Mouse (Mus musculus): Measurements from ENCODE around the gene Slc15a1. TPM values are rescaled to one million over a fixed set of nuclear protein-coding genes. Genes with fewer than 3 reads are reported as not detected.

The Slc15a1 gene
- 66.9 and 341 TPM in 2 replicates for polyA plus RNA-seq (2012; rRNA removed)

DNA sequence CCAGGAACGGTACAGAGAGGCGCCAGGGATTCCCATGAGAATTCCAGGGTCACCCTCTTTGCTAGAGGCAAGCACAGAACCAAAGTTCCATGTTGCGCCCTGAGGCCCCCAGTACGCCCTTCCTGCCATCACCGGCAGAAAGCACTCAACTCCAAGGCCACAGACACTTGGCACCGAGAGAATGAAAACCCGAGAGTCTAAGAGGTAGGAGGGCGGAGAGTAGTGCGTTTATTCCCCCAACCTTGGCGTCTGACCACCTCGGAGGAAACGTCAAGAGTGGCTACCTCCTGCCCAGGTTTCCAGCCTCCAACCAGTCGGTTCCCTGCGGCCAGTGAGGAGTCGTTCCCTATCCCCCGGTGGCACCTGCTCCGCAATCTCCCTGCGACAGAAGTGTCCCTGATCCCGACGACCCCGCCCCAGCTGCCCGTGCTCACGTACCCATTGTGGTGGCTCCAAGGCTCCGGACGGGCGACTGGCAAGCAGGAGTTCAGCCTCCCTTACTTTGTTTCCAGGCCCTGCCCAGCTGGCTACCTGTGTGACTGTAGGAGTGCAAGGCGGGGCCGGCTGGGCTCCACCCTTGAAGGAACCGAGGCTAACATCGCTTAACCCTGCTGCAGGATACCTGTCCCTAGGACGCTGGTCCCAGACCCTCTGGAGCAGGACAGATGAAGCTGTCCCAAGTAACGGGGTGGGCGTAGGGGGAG is at the start of gene Slc15a1:
Gene Slc15a1, minus strand, starts transcription at position 472 of the 704 bp plus-strand sequence.
- no peak for DNase-seq (ENCODE audit: low read depth, low spot score)
- 15% methylated on average over 33 of the region's 33 CpGs for WGBS

DNA sequence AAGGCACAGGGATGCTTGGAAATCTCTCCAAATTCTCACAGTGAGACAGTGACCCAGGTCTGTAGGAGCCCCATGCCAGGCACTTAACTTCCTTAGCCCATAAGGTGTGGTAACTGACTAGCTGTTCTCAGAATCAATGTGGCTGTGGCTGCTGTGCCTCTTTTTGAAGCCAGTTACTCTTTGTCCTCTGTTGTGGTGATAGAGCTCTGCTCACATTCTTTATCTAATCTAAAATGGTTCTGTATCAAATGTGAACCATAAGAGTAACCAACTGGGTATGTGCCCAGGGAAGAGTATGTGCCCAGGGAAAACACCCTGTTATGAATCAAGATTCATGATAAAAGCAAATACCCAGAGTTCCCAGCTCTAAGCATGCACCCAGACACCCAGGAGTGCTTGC is 48.7 kb upstream of the Slc15a1 start:
- DNase-seq (ENCODE audit: low read depth, low spot score), result no peak

DNA sequence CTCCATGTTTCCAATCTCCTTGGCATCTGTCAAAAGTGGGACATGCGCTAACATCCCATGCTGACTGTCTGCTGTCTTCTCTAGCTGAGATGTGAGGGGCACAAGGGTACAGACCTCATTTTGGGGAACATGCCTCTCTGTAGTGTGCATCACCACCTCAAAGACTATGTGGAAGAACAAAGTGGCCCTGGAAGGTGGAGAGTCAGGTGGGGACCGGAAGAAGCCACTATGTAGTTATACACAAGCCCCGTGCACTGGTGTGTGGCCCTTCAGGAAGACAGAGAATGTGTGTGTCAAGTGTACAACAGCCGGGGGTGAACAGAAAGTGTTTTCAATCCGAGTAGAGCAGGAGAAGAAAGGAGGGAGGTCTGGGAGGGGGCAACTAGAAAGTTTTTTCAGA is 47.5 kb upstream of the Slc15a1 start:
- 94% methylated on average over 5 of the region's 5 CpGs for WGBS
- DNase-seq (ENCODE audit: low read depth, low spot score), result no peak

DNA sequence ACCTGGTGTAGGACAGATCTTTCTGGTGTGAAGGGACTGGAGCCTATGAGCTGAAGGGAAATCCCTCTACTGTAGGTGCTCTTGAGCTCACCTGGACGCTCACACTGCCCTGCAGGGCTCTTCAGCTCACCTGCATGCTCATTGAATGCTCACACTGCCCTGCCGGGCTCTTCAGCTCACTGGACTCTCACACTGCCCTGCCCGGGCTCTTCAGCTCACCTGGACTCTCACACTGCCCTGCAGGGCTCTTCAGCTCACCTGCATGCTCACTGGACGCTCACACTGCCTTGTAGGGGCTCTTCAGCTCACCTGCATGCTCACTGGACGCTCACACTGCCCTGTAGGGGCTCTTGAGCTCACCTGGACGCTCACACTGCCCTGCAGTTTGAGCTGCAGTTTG is 44.8 kb upstream of the Slc15a1 start:
- no peak for DNase-seq (ENCODE audit: low read depth, low spot score)
- 95% methylated on average over 6 of the region's 6 CpGs for WGBS

DNA sequence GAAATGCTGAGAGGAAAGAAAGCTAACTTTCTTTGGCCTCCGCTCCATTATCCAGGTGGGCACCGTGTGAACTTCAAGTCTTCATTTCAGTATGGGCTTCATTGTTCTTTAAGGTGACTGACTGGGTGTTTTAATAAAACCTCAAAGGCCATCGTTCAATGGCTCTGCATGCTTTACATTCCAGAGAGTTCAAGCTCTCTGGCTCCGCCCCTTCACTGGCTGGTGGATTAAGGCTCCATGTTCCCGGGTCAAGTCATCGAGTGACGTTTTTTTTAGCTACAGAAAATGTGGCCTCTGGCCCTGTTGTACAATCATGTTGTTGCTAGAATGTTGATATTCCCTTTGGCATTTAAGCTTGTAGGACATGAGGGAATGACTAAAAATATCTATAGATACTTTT is 42.7 kb upstream of the Slc15a1 start:
- DNase-seq (ENCODE audit: low read depth, low spot score), result no peak
- WGBS, result 73% methylated on average over 7 of the region's 7 CpGs

DNA sequence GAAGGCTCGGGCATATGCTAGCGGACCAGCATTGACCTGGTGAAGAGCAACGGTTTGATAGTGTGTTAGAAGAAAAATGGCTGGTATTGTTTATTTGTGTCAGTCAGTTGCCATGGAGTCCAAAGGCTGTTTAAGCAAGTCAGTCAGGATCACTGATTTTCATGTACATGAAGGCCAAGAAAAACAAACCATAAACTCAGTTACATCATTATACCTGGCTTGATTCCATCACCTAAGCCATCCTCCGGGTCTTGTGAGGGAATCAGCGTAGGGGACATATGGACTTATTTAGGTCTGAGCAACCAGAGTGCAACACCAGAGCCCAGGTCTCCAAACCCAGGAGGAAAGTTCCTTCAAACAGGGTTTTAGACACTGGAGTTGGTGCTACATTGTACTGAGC is 41.6 kb upstream of the Slc15a1 start:
- WGBS, result 18% methylated on average over 5 of the region's 5 CpGs
- DNase-seq (ENCODE audit: low read depth, low spot score), result no peak

DNA sequence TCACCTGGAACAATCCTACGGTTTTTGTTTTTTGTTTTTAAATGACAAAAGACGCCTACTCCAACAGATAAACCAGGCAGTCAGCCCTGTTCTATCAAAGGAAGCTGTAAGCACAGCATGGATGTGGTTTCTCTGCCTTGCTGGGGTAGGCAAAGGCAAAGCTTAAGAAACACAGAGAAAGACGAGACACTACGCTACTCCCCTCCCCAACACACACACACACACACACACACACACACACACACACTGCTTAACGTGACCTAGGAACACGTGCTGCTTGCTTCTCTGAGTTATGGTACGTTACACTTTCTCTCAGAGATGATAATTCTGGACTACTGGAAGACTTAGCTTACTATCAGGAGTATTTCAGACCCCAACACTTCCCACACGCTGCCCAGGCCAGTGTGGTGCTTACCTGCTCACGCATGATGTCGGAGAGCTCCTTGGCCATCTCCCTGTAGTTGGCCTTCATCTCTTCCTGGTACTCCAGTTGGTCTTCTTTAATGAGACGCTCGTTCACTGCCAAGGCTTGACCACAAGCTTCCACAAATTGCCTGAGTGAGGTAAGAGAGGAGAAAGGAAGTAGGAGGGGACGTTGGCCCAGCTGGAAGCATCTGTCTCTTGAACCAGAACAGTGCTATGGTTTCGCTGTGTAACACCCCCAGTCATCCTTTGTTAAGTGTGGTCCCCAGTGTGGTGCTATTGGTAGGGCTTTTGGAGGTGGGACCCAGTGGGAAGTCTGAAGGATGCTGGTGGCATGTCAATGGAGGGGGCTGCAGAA is 40.7 kb upstream of the Slc15a1 start:
- no peak for DNase-seq (ENCODE audit: low read depth, low spot score)
- 90% methylated on average over 14 of the region's 14 CpGs for WGBS

DNA sequence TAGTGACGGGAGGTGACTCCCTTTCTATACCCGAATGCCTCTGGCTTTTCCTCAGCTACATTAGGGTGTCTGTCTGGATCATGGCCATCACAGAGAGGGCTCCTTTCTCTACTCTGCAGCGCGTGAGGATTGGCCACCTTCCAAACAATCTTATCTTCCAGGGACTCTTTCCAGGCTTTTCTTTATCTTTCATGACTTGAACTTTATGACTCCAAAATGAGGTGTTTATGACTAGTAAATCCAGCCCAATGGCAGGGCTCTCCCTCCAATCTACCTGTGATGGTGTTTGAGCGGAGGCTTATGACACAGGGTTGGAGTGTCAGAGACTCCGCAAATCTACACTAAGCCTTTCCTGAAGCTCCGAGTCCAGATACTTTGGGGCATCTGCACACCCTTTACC is 36.2 kb upstream of the Slc15a1 start:
- WGBS, result 30% methylated on average over 7 of the region's 7 CpGs
- peak; percentile 29 for DNase-seq (ENCODE audit: low read depth, low spot score)

DNA sequence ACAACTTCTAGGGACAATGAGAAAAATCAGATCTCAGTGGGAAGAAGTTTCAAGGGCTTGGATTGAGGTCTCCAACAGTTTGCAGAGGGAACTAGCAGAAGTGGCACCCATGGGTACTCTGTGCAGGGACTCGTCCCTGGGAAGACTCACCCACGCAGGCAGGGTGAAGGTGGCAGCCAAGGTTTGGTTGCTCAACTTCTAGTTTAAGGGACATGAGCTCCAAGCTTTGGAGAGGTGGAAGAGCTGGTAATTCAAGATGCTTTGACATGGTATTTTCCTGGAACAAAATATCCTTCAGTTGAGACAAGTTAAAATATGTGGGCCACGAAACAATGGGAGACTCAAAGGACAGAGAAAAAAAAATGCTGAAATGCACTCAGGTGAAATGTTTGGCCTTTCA is 29.4 kb upstream of the Slc15a1 start:
- 87% methylated on average over 3 of the region's 3 CpGs for WGBS
- DNase-seq (ENCODE audit: low read depth, low spot score), result no peak

DNA sequence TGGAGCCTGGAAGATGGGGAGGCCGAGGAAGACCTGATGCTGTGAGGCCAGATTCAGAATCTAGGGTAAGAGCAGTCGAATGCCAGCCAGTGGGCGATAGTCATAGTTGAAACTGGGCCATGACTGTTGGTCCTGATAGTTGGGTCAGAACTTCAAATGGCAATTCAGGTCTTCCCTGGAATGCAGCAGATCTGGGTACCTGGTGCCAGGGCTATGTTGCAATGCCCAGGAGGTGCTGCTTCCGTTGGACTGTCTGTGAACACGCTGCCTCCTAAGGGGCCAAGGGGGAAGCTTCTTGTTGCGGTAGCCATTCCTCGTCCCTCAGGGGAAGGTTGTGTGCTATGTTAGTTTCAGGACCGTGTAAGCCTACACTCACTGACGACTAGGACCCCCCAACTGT is 25.8 kb upstream of the Slc15a1 start:
- no peak for DNase-seq (ENCODE audit: low read depth, low spot score)
- WGBS, result 82% methylated on average over 9 of the region's 9 CpGs

DNA sequence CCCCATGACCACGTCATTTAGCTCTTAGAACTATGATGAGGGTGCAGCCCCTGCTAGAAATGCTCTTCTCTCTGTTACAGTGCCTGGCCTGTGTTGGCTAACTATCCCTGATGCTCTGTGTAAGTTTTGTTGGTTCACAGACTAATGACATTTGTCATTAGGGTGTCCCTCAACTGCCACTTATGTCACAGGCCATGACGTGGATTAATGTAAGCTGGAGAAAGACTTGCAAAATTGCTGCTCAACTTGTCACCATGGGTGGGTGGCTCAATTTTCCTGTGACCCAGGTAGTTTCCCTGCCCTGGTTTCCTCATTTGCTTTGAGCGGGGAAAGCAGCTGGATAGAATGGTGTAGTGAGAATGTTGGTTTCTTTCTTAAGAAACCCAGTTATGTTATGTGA is 22.8 kb upstream of the Slc15a1 start:
- WGBS, result 82% methylated on average over 3 of the region's 3 CpGs
- DNase-seq (ENCODE audit: low read depth, low spot score), result no peak

DNA sequence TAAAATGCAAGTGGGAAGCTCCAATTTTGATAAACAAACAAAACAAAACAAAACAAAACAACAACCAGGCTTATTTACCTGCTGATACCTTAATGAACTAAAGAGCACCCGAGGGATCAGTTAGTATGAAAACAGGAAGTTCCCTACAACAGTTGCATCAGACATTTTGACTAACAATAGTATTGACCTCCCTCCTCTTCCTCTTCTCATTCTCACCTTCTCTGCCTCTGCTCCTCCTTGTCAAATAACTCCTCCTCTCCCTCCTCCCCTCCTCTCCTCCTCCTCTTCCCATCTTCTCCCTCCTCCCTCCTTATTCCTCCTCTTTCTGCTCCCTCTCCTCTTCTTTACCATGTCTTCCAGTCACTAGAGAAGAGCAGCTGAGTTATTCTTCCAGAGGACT is 22.1 kb upstream of the Slc15a1 start:
- no peak for DNase-seq (ENCODE audit: low read depth, low spot score)
- 54% methylated on average over 1 of the region's 1 CpGs for WGBS

DNA sequence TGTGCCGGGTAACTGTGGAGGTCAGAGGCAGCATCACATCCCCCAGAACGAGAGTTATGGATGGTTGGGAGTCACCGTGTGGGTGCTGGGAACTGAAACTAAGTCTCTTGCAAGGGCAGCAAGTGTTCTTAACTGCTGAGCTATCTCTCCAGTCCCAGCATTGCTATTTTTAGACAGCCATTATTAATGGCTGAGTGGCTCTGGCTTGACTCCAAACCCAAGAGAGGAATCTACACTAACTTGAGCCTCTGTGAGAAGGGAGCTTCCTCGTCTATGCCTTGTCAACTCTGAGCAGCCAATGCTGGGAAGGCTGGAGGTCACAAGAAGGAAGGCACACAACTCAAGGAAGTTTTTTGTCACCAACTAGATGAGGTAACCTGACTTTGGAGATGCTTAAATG is 16.7 kb upstream of the Slc15a1 start:
- DNase-seq (ENCODE audit: low read depth, low spot score), result no peak
- WGBS, result 51% methylated on average over 4 of the region's 4 CpGs

DNA sequence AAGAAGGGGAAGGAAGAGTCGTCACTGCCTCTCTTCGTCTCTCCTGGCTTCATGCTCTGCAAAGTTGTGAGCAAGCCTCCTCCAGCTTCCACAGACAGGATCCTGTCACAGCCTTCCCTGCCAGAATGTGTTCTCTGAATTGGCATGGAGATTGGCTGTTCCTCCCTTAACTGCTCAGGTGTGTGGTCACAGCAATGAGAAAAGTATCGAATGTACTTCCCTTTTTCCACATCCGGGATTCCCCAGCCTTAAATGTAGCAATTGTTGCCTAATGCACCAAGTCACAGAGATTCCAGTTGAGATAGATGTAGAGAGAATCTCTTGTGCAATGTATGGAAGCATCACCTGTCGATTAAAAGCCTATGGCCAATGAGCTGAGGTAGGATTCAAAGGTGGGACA is 11.8 kb upstream of the Slc15a1 start:
- DNase-seq (ENCODE audit: low read depth, low spot score), result no peak
- WGBS, result 75% methylated on average over 5 of the region's 5 CpGs

DNA sequence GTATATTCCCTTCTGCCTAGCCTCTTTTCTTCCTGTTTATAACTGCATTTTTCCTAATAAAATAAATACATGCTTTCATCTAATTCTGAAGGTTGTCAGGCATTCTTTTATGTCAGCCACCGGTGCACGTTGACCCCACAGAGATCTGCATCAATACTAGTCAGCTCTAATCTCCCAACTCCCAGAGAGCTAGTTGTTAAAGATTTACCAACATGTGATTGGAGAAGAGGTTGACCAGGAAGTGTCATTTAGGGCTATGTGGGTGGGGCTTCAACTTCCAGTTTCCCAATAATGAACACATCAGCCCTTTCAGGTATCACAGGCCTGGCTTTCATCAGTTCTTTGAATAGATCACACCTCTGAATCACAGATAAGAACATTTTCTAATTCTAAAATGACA is 3.9 kb upstream of the Slc15a1 start:
- 30% methylated on average over 2 of the region's 2 CpGs for WGBS
- DNase-seq (ENCODE audit: low read depth, low spot score), result no peak

DNA sequence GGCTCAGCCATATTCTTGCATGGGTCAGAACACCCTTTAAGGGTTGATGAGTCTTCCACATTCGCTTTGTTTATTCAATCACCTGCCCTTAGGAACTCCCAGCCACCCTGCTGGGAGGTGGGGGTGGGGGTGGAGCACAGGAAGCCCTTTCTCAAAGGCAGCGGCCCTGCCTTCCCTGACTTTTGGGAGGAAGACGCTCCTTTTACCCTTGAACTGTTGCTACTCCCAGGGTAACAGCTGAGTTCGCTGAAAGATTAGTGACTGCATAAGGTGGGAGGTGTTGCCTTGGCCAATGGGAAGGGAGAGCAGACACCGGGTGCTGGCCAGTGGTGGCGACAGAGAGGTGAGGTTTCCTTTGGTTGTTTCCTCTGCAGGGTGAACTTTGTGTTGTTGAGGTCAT is 1.3 kb upstream of the Slc15a1 start:
- WGBS, result 40% methylated on average over 6 of the region's 6 CpGs
- DNase-seq (ENCODE audit: low read depth, low spot score), result no peak

DNA sequence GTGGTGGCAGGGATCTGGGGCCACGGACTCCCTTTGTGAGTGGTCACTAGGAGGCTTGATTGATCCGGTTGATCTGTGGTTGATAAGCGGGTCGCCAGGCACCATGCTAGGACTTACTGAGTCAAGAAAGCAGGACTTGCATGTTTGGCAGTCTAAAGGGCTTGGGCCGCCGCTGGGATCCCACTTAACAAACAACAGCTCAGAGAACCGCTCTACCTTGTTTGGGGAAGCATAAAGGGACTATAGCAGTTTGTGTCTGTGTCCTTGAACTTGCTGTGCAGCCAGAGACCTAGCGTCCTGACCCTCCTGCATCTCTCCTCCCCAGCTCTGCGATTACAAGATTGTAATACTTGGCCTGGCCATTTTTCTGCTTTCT is 421 bp upstream of the Slc15a1 start:
- 44% methylated on average over 9 of the region's 9 CpGs for WGBS
- DNase-seq (ENCODE audit: low read depth, low spot score), result no peak

DNA sequence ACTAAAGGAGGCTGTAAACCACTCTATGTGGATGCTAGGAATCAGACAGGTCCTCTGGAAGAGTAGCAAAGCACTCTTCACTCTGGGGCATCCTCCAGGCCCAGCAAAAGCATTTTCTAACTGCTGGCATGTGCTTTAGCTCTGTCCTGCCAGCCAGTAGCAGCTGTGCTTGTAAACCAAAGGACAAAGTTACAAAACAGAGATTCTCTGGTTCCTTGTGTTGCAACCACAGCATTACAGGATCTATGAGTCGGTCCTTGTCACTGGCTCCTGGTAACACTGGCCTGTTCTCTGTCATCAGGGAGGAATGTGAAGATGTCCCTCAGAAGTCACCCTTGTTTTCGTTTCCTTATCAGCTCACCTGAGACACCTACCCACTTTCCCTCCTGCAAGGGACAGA is 4.5 kb downstream of the Slc15a1 start:
- DNase-seq (ENCODE audit: low read depth, low spot score), result no peak
- 59% methylated on average over 2 of the region's 2 CpGs for WGBS

DNA sequence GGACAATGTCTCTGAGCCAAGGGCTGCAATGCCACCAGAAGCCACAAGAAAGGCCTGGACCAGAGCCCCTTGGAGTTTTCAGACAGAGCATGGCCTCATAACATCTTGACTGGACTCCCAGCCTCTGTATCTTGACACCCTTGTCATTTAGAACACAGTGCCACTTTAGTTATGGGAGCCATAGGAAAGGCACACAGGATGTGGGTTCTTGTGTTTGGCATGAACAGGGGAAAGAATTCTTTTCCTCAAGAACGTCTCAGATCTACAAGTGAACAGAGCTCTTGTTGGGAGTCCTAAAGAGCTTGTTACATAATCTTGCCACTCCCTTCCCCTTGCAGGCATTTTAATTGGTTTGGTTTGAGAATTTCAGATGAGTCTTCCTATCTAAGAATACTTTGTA is 5.3 kb downstream of the Slc15a1 start:
- 29% methylated on average over 1 of the region's 1 CpGs for WGBS
- DNase-seq (ENCODE audit: low read depth, low spot score), result no peak

DNA sequence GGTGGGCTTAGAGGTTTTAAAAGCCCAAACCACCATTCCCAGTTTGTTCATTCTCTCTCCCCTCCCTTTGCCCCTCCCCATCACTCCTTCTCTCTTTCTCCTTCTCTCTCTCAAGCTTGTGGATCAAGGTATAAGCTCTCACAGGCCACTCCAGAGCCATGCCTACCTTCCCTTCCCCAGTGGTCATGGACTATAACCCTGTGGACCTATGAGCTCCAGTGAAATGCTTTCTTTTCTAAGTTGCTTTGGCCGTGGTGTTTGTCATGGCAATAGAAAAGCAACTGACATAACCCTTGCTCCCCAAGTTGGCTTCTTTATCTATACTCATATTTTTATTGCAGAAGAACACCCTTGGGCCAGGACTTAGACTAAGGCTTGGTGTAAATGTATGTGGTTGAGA is 7.3 kb downstream of the Slc15a1 start:
- WGBS, result 46% methylated on average over 1 of the region's 1 CpGs
- no peak for DNase-seq (ENCODE audit: low read depth, low spot score)

DNA sequence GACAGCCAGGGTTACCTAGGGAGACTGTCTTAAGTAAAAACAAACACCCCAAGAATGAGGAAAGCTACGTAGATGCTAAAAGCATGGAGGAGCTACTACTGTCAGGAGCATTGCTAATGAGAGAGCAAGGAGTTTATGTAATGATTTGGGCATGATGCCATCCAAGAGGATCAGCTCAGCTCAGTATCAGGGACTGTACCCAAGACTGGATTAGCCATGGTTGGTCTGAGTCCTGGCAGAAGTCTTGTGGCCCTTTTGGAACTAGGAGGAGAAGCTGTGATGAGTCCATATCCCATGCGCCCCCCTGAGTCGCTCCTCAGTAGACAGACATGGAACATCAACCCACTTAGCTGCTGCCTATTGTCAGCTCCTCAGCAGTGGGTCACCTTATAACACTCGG is 9.3 kb downstream of the Slc15a1 start:
- WGBS, result 90% methylated on average over 4 of the region's 4 CpGs
- no peak for DNase-seq (ENCODE audit: low read depth, low spot score)

DNA sequence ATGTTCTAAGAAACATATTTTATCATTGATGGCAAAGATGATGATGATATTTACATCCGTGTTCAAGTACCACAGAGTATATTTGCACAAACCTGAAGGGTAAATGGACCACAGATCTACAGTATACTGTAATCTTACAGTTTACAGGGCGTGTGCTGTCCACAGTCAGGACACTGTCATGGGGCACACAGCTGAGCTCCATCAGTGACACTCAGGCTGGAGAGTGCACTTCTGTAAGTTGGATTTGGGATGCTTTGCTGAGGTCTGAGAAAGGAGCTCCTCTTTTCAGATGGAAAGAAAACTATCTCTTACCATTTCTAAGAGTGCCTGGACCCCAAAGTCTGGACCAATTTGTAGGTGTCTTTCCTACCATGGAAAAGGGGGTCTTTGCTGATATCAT is 9.9 kb downstream of the Slc15a1 start:
- DNase-seq (ENCODE audit: low read depth, low spot score), result no peak
- 66% methylated on average over 2 of the region's 2 CpGs for WGBS
